Mouse (Mus musculus) bone marrow, adult 2 months (tissue): ENCODE results near the gene Thap11. TPM values are rescaled to one million over a fixed set of nuclear protein-coding genes. Genes with fewer than 3 reads are reported as not detected.

ENCODE experiments used
- H3K27ac ChIP-seq: fragments of 200-500 bp; 2 replicates; pipeline ENCODE4 v1.5.1; 2012; ENCODE audit warnings: low read depth, mild to moderate bottlenecking, control low read depth, inconsistent platforms, low read length; ENCODE audit not compliant: control insufficient read depth, poor library complexity, insufficient read depth
- H3K4me1 ChIP-seq: fragments of 200-500 bp; 2 replicates; pipeline ENCODE4 v1.6.1; 2011; ENCODE audit warnings: low read length; ENCODE audit not compliant: control insufficient read depth, insufficient read depth
- H3K4me3 ChIP-seq: fragments of 200-500 bp; replicated peaks from 2 replicates; pipeline ENCODE3; 2011; ENCODE audit warnings: mild to moderate bottlenecking, low read depth, low read length, control low read depth; ENCODE audit not compliant: control insufficient read depth
- CTCF ChIP-seq: fragments of 200-500 bp; IDR thresholded peaks from 2 replicates; pipeline ENCODE4 v1.5.1; 2011; ENCODE audit warnings: low read length, control low read depth; ENCODE audit not compliant: control insufficient read depth, insufficient read depth
- POLR2A ChIP-seq: fragments of 200-500 bp; IDR thresholded peaks from 2 replicates; pipeline ENCODE4 v1.6.1; 2011; ENCODE audit warnings: low read depth, mild to moderate bottlenecking, control low read depth, low read length, borderline replicate concordance; ENCODE audit not compliant: control insufficient read depth
- WGBS: fragments of 180-500 bp; shearing (Covaris S2); methylation state at CpG from one replicate; pipeline ENCODE4 v1.1.7; 2018; 5-methylcytosine and 5-hydroxymethylcytosine counted together
- polyA plus RNA-seq: library from polyadenylated mRNA; stranded (reverse); fragments of >200 nt; gene quantifications from 2 replicates; pipeline ENCODE4 v1.2.4, GENCODE M21; 2011; ENCODE audit warnings: low replicate concordance; ENCODE audit not compliant: missing spikeins, insufficient read depth, insufficient read length

The Thap11 gene
- polyA plus RNA-seq, 1 experiment, result 12.6 TPM

- 87% methylated on average over 6 of the region's 6 CpGs for WGBS
- no peak overlapping the region for H3K27ac ChIP-seq
- TF ChIP-seq POLR2A, result no peak
- no peak for TF ChIP-seq CTCF
- H3K4me1 ChIP-seq, result no peaks in the 10 kb centered on the region
- H3K4me3 ChIP-seq, result no peak overlapping the region
Measured at GRCm38 (mm10) chr8:105874301-105874700, 19.4 kb downstream of the Thap11 start.

GRCm38 (mm10) chr8:105880754-105881520 is 26.0 kb downstream of the Thap11 start, which contains the start of gene Edc4:
Gene Edc4, plus strand, starts transcription at chr8:105880881.
- WGBS, result under 1% methylated on average over 45 of the region's 45 CpGs
- peak within 1 kb of the TSS; percentile 60 for H3K27ac ChIP-seq
- H3K4me1 ChIP-seq, result peaks cover 2% of the 10 kb centered on the region; the same call in 1 of the 2 replicates
- peak within 1 kb of the TSS; percentile 97 for H3K4me3 ChIP-seq
- TF ChIP-seq CTCF (no peak), POLR2A (peak; percentile 79; the same call in 1 of the 2 replicates)

GRCm38 (mm10) chr8:105889756-105890465 is 35.0 kb downstream of the Thap11 start:
- no peak for TF ChIP-seq CTCF
- TF ChIP-seq POLR2A, result no peak
- H3K27ac ChIP-seq, result no peak overlapping the region
- no peak overlapping the region for H3K4me3 ChIP-seq
- H3K4me1 ChIP-seq, result no peaks in the 10 kb centered on the region
- WGBS, result 90% methylated on average over 12 of the region's 12 CpGs

GRCm38 (mm10) chr8:105890870-105891269 is 35.9 kb downstream of the Thap11 start:
- Histone ChIP-seq H3K27ac (no peak overlapping the region), H3K4me3 (no peak overlapping the region), H3K4me1 (no peaks in the 10 kb centered on the region)
- 88% methylated on average over 6 of the region's 6 CpGs for WGBS
- no peak for TF ChIP-seq POLR2A
- TF ChIP-seq CTCF, result no peak

- Histone ChIP-seq H3K4me1 (no peaks in the 10 kb centered on the region), H3K27ac (no peak overlapping the region), H3K4me3 (no peak overlapping the region)
- 87% methylated on average over 6 of the region's 6 CpGs for WGBS
- TF ChIP-seq POLR2A (no peak), CTCF (peak; percentile 51)
Measured at GRCm38 (mm10) chr8:105892432-105892831, 37.5 kb downstream of the Thap11 start.

DNA sequence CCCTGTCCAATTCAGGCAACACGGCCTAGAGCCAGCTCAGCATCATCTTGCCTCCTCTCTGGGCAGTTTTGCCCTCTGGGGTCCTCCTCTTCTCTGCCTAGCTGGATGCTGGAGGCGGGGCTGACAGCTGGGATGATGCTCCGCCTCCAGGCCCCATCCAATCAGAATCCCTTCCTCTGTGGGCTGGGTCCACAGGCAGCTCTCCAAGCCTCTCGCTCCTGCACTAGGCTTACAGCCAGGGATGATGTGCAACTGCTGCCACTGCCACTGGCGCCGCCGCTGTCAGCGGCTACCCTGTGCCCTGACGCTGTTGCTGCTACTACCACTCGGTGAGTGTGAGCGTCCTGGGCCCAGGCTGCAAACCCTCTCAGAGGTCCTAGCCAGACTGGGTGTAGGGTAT is 38.4 kb downstream of the Thap11 start, which contains the start of gene Nrn1l:
Nrn1l (plus strand) TSS at position 229 of the 400 bp plus-strand sequence.
- Histone ChIP-seq H3K4me1 (no peaks in the 10 kb centered on the region), H3K4me3 (no peak within 1 kb of the TSS), H3K27ac (no peak within 1 kb of the TSS)
- WGBS, result 65% methylated on average over 11 of the region's 11 CpGs
- TF ChIP-seq POLR2A, result no peak
- TF ChIP-seq CTCF, result no peak

DNA sequence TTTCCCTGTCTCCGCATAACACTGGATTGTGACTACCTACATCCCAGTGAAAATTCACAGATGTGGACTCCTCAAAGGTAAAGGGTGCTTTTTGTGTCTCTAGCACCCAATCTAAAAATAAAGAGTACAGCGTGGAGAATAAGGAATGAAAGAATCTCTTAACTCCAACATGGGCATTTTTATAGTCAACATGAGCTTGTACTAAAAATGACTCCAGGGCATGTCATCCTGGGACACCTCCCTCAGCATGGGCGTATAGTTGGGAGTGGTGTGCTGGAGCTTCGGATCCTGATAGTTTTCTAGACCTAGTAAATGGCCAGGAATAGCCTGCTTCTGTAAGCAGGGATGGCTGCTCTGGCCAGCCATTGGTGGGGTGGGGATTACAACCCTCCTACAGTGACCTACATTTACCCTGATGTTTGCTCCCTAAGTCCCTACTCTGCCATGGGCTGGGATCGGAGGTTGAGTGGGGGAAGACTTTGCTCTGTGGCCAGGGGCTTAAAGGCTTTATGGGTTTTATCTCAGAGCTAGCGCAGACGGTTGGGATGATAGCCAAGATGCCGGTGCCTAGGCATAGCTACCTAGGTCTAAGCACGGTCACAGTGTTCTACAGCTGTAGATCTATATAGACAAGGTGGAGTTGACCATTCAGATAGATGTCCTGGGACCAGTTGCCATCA is 43.0 kb downstream of the Thap11 start:
- 81% methylated on average over 9 of the region's 9 CpGs for WGBS

GRCm38 (mm10) chr8:105900180-105900940 is 45.4 kb downstream of the Thap11 start, which contains the start of gene Pskh1:
Gene Pskh1, plus strand, starts transcription at chr8:105900441.
- TF ChIP-seq POLR2A (peak; percentile 80; the same call in 1 of the 2 replicates), CTCF (no peak)
- peak within 1 kb of the TSS; percentile 96 for H3K4me3 ChIP-seq
- H3K4me1 ChIP-seq, result peaks cover 1% of the 10 kb centered on the region
- H3K27ac ChIP-seq, result peak within 1 kb of the TSS; percentile 90
- WGBS, result under 1% methylated on average over 67 of the region's 68 CpGs

More for the DNA sequence above, 43.0 kb downstream of the Thap11 start:
- no peak overlapping the region for H3K27ac ChIP-seq
- H3K4me1 ChIP-seq, result peaks cover 1% of the 10 kb centered on the region
- TF ChIP-seq CTCF, result no peak
- no peak for TF ChIP-seq POLR2A
- H3K4me3 ChIP-seq, result no peak overlapping the region
